Mouse (Mus musculus) urinary bladder, postnatal 10 days (tissue): Measurements from ENCODE around the gene Dctn2.

Experiments
- DNase-seq: peaks from one replicate; pipeline ENCODE4 v3.0.0; 2022; ENCODE audit warnings: low spot score

Gene Dctn2

GRCm38 (mm10) chr10:127263631-127264030, 2.5 kb upstream of the Dctn2 start:
- DNase-seq: no peak

GRCm38 (mm10) chr10:127264336-127264735, 1.8 kb upstream of the Dctn2 start:
- no peak for DNase-seq

GRCm38 (mm10) chr10:127264971-127265370, 1.2 kb upstream of the Dctn2 start:
- no peak for DNase-seq

- DNase-seq: no peak
Observed at GRCm38 (mm10) chr10:127265727-127266111, 449 bp upstream of the Dctn2 start.

- no peak for DNase-seq
Observed at GRCm38 (mm10) chr10:127267318-127267717, 1.1 kb downstream of the Dctn2 start.

- no peak for DNase-seq
Observed at GRCm38 (mm10) chr10:127268401-127268800, 2.2 kb downstream of the Dctn2 start.

- DNase-seq: no peak
Observed at GRCm38 (mm10) chr10:127269036-127269435, 2.9 kb downstream of the Dctn2 start.

GRCm38 (mm10) chr10:127269884-127270283, 3.7 kb downstream of the Dctn2 start:
- no peak for DNase-seq

- no peak for DNase-seq
Observed at GRCm38 (mm10) chr10:127272371-127272770, 6.2 kb downstream of the Dctn2 start.

GRCm38 (mm10) chr10:127274261-127275022, 8.3 kb downstream of the Dctn2 start:
- no peak for DNase-seq

- DNase-seq: no peak
Observed at GRCm38 (mm10) chr10:127279730-127280129, 13.6 kb downstream of the Dctn2 start.

- DNase-seq: no peak
Observed at GRCm38 (mm10) chr10:127281316-127281715, 15.1 kb downstream of the Dctn2 start.

- DNase-seq: no peak
Observed at GRCm38 (mm10) chr10:127282620-127283215, 16.6 kb downstream of the Dctn2 start.

GRCm38 (mm10) chr10:127284105-127284622, 18.0 kb downstream of the Dctn2 start:
- no peak for DNase-seq

GRCm38 (mm10) chr10:127284724-127285500, 18.7 kb downstream of the Dctn2 start:
- no peak for DNase-seq

GRCm38 (mm10) chr10:127285644-127286043, 19.5 kb downstream of the Dctn2 start:
- DNase-seq: no peak

- DNase-seq: no peak
Observed at GRCm38 (mm10) chr10:127286194-127286593, 20.0 kb downstream of the Dctn2 start.

GRCm38 (mm10) chr10:127286730-127287129, 20.6 kb downstream of the Dctn2 start:
- DNase-seq: no peak

GRCm38 (mm10) chr10:127287271-127287935, 21.2 kb downstream of the Dctn2 start:
- no peak for DNase-seq

GRCm38 (mm10) chr10:127287936-127288293, 21.7 kb downstream of the Dctn2 start:
- no peak for DNase-seq

GRCm38 (mm10) chr10:127288328-127288799, 22.2 kb downstream of the Dctn2 start:
- DNase-seq: no peak
